Mouse (Mus musculus): Measurements from ENCODE around the gene Dchs2.
"Not testable (repeated sequence)": the region's sequence is repeated elsewhere in the genome, so short reads cannot be mapped to it uniquely, and the experiment has no call there.

Dchs2 gene

GRCm38 (mm10) chr3:83127726-83128448 lies at the start of gene Dchs2:
Gene Dchs2, plus strand, starts transcription at chr3:83127948.
- peak; percentile 42 for DNase-seq

DNA sequence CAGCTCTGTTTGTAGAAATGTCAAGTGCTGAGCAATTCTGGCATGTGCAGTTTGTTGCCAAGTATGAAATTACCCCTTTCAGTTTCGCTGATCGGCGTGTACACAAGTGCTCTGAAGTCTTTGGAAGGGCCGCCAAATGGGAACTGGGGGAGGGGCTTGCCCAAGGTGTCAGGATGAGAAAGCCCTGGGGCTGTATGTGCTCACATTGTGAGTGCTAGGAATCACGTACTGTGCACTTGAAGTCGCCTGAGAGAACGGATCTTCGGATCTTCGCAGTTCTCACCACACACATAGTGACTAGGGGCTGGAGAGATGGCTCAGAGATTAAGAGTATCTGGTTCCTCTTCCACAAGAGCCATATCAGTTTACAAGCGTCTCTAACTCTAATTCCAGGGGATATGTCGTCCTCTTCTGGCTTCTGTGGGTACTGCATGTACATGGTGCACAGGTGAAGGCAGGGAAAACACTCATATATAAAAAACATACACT lies 47.1 kb upstream of the Dchs2 start:
- peak; percentile 71 for DNase-seq

- DNase-seq: peak; percentile 17
Observed at GRCm38 (mm10) chr3:83097586-83097985, 30.2 kb upstream of the Dchs2 start.

DNA sequence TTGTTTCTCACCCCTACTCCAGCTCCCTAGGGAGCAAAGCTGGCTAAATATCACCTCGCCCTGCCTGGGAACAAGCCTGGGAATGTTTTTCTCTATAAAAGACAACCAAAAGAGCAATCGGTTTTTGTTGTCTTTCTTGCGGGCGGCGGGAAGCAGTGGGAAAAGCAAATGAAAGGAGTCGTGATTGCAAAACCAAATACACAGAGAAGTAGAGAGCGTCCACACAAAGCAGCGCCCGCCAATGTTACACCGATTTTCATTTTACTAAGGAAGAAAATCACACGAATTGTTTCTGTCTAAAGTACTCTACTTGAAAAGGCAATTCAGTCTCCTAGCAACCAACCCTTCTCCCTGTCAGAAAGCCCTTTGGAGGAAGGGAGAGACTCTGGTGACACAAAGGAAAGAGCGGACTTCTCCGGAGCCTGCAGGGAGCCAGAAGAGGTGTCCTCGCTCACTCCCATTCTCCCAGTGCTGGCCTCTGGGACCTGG lies 29.2 kb upstream of the Dchs2 start:
- peak; percentile 54 for DNase-seq

- DNase-seq: no peak
Observed at GRCm38 (mm10) chr3:83099139-83099538, 28.6 kb upstream of the Dchs2 start.

DNA sequence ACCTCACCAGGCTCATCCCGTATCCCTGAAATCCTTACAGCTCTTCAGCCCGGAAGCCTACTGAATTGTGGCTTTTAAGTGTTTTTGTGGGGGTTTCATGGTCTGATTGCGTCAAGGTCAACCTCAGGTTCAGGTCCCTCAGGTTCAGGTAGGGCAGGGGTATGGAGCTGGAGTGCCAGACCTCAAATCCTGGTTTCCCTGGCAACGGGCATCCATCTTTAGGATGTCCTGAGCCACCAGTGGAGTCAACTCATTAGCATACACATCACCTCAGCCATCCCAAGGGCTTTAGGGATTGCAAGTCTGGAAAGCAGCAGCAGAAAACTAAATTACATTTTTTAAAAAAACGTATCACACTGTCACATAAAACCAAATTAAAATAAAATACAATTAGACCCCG lies 28.1 kb upstream of the Dchs2 start:
- DNase-seq: no peak

GRCm38 (mm10) chr3:83102286-83102685 lies 25.5 kb upstream of the Dchs2 start:
- DNase-seq: no peak

DNA sequence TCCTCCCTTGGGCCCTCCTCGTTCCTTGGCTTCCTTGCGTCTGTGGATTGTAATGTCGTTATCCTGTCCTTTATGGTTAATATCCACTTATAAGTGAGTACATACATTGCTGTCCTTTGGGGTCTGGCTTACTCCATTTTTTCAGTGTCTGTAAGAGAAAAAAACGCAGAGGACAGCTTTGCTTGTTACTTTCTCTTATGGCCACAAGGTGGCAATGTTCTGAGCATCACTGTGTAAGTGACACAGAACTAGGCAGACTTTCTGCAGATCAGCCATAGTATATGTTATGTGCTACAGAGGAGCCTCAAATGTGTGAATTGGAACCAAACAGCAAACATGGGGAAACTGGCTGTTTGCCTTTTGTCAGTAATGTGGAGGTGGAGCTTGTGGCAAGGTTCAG lies 17.6 kb upstream of the Dchs2 start:
- DNase-seq: peak; percentile 71

DNA sequence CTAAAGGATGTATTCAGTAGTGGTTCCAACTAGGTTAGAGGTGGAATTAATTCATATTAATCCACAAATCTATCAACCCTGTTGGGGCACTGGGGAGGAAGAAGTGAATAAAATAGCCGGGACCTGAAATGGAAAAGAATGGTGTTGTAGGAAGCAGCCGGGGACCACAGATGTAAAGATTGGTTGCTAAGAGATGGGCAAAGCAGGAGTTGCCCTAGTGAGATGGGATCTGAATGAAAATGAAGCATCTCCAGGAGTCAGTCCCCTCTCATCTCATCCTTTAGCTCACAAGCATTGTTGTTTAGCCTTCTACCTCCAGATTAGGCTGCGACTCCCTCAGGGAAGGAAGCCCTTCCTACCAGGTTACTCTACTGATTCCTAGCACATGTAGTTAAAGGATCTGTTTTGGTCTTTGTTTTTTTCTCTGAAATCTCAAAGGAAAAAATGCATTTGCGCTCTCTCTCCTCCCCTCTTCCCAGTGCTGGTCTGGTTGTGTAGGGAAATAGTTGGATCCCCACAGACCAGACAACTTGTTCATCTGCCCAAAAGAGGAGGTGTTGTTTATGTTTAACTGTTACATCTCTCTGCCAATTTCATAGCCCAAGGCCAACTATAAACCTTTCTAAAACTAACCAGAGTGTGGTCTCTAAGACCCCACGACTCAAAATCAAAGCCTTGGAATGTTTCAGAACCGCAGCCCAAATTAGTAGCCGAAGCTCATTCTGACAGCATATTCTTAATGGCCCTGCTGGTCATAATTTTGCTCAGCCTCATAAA lies 16.1 kb upstream of the Dchs2 start:
- no peak for DNase-seq

DNA sequence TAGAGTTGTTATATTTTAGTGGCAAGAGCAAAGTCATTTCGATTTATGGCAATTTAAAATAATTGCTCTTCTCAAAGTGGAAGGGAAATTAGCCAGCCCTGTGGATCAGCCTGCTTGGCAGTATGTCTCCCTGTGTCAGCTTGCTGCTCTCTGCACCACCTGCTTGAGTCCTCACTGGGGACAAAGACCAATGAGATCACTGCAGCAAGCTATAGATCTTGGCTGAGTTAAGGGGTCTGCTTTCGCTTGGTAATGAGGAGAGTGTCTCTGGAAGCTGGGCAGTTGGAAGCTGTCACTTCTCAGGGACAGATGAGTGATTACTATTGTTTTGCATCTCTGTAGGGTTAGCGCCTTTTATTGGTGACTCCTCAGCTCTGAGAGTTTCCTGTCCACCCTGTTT lies 14.9 kb upstream of the Dchs2 start:
- DNase-seq: peak; percentile 51

DNA sequence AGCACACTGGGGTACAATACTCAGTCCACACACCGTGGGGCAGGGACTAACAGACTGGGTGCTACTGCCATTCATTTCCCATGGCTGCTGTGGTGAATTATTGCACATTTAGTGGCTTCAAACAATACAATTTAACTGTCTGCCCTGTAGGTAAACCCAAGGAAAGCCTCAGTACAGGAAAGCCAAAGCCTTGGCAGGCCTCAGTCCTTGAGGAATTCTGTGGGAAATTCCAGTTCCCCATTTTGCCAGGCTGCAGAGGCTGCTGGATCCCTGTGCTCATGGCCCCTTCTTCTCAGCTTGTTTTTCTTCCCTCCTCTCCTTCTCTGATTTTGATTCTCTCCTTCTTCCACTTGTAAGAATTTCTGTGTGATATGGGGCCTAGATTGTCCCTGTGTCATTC lies 12.8 kb upstream of the Dchs2 start:
- no peak for DNase-seq

- DNase-seq: no peak
Observed at GRCm38 (mm10) chr3:83117592-83117991, 10.2 kb upstream of the Dchs2 start.

DNA sequence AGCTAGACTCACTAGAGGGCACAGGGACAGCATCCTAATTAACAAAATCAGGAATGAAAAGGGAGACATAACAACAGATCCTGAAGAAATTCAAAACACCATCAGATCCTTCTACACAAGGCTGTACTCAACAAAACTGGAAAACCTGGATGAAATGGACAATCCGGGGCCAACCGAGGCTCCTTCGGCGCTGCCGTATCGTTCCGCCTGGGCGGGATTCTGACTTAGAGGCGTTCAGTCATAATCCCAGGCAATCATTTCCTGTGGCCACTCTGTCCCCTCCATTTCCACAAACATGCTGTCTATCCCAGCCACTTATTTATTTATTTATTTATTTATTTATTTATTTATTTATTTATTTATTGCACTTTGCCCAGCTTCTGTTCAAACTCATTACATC lies 3.8 kb upstream of the Dchs2 start:
- not testable (repeated sequence) for DNase-seq

- DNase-seq: peak; percentile 54
Observed at GRCm38 (mm10) chr3:83127088-83127725, 541 bp upstream of the Dchs2 start.

GRCm38 (mm10) chr3:83128449-83128922 lies 738 bp downstream of the Dchs2 start:
- peak; percentile 59 for DNase-seq

DNA sequence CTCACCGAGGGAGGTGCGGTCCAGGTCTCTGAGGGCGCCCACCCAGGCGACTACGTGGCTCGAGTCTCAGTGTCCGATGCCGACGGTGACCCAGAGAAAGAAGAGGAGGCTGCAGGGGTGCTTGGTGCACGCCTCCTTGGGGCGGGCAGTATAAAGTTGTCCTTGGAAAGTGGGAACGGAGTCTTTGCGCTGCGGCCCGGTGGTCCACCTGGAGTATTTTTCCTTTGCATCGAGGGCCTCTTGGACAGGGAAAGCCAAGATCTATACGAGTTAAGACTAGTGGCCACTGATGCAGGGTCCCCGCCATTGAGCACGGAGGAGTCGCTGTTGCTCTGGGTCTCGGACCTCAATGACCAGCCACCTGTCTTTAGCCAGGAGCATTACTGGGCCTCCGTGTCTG lies 1.4 kb downstream of the Dchs2 start:
- DNase-seq: no peak

DNA sequence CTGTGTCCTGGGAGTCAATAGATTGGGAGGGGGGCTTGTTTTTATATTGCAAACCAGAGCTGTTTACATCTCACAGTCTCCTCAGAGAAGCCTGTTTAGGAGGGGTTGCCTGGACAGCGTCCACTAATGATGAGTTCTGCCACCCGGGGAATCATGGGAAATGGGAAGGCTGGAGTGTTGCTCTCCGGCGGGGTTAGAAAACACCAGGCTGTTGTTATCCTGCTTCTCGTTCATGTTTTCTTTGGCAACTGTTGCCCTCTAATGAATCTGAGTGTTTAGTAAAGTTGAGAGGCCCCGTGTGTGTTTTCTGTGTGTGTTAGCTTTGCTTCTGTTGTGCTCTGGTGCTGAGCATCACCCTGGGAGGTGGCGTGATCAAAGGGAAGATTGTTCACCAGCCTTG lies 8.7 kb downstream of the Dchs2 start:
- no peak for DNase-seq

- DNase-seq: no peak
Observed at GRCm38 (mm10) chr3:83138820-83139219, 11.1 kb downstream of the Dchs2 start.

GRCm38 (mm10) chr3:83145610-83146009 lies 17.9 kb downstream of the Dchs2 start:
- no peak for DNase-seq

GRCm38 (mm10) chr3:83147273-83148054 lies 19.7 kb downstream of the Dchs2 start:
- no peak for DNase-seq

- no peak for DNase-seq
Observed at GRCm38 (mm10) chr3:83148055-83148447, 20.3 kb downstream of the Dchs2 start.

DNA sequence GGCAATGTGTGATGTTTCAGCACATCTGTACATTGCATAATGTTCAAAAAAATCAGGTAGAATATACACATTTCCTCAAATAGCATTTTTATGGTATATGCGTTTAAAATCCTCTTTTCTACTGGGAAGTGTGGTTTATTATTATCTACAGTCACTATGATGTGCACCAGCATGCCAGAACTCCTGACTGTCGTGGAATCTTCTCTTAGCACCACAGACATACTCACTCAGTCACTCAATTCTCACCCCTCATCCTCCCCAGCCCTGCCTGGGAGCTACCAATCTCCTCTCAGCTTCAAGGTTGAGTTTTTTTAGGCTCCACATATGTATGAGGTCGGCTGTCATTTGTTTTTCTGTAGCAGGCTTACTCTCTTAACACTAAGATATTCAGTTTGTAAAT lies 20.8 kb downstream of the Dchs2 start:
- DNase-seq: no peak

DNA sequence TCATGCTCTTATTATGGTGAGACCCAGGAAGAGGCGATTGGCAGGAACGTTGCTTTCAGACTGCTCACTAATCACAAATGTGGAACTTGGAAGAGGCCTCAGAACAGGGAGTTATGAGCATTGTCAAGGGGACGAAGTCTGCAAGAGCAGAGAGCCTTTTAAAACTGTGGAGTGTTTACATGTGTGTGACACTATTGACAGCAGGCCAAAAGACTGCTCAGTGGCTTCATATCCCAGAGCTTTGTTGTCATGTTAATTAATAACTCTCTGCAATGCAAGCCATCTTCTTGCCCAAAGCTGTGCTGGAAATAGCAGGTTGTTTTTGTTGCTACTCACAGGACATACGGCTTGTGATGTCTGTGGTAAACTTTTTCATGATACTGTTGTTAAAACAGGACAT lies 27.9 kb downstream of the Dchs2 start:
- DNase-seq: no peak
